Mouse (Mus musculus): ENCODE results near the gene Nlrp9b. TPM values are rescaled to one million over a fixed set of nuclear protein-coding genes. Genes with fewer than 3 reads are reported as not detected.
"Not testable (repeated sequence)": the region's sequence is repeated elsewhere in the genome, so short reads cannot be mapped to it uniquely, and the experiment has no call there.

Gene Nlrp9b
- polyA plus RNA-seq, 1 experiment = not detected

- not testable (repeated sequence) for DNase-seq (ENCODE audit: extremely low spot score in 1 of 2, low spot score in 1 of 2)
Observed at GRCm38 (mm10) chr7:20099380-20099779, 108.1 kb downstream of the Nlrp9b start, which contains the start of gene Vmn1r91. Gene Vmn1r91 (plus strand): TSS chr7:20099680.

- DNase-seq (ENCODE audit: extremely low spot score in 1 of 2, low spot score in 1 of 2) = not testable (repeated sequence)
Observed at GRCm38 (mm10) chr7:20122479-20122878, 131.2 kb downstream of the Nlrp9b start, which contains the start of gene Gm16442. Gene Gm16442 (minus strand): TSS chr7:20122579.

Other genes starting within 250 kb of the Nlrp9b start
- 7.6 and 7.7 TPM in 2 replicates for gene Nectin2, start 241.0 kb upstream of the Nlrp9b start, polyA plus RNA-seq (2012; rRNA removed)
- gene Bcam, start 220.4 kb upstream of the Nlrp9b start, polyA plus RNA-seq (2012; rRNA removed) = 22.2 and 23.0 TPM in 2 replicates
- gene Cblc, start 194.7 kb upstream of the Nlrp9b start, polyA plus RNA-seq (2012; rRNA removed) = not detected in 2 replicates
- 0.56 and 0.69 TPM in 2 replicates for gene Bcl3, start 168.7 kb upstream of the Nlrp9b start, polyA plus RNA-seq (2012; rRNA removed)
- 3.9 and 5.2 TPM in 2 replicates for gene Gm19345, start 139.5 kb upstream of the Nlrp9b start, polyA plus RNA-seq (2012; rRNA removed)
- gene Ceacam16, start 130.2 kb upstream of the Nlrp9b start, polyA plus RNA-seq (2012; rRNA removed) = not detected in 2 replicates
- gene Ceacam19, start 103.5 kb upstream of the Nlrp9b start, polyA plus RNA-seq (2012; rRNA removed) = not detected in 2 replicates
- gene Pvr, start 70.3 kb upstream of the Nlrp9b start, polyA plus RNA-seq (2012; rRNA removed) = 12.0 and 14.5 TPM in 2 replicates
- 0.08 TPM in 1 of 2 replicates, not detected in the other for gene Igsf23, start 40.7 kb upstream of the Nlrp9b start, polyA plus RNA-seq (2012; rRNA removed)
- gene Ceacam20, start 26.1 kb upstream of the Nlrp9b start, polyA plus RNA-seq (2012; rRNA removed) = not detected in 2 replicates
- gene Vmn1r91, start 108.2 kb downstream of the Nlrp9b start, polyA plus RNA-seq (2012; rRNA removed) = not detected in 2 replicates
- not detected in 2 replicates for gene Gm16442, start 131.1 kb downstream of the Nlrp9b start, polyA plus RNA-seq (2012; rRNA removed)
- gene Vmn1r93, start 147.6 kb downstream of the Nlrp9b start, polyA plus RNA-seq (2012; rRNA removed) = not detected in 2 replicates
- not detected in 2 replicates for gene Vmn1r94, start 176.9 kb downstream of the Nlrp9b start, polyA plus RNA-seq (2012; rRNA removed)
- not detected in 2 replicates for gene Vmn1r95, start 202.2 kb downstream of the Nlrp9b start, polyA plus RNA-seq (2012; rRNA removed)
- not detected in 2 replicates for gene Gm6164, start 214.1 kb downstream of the Nlrp9b start, polyA plus RNA-seq (2012; rRNA removed)
- gene Gm4498, start 242.4 kb downstream of the Nlrp9b start, polyA plus RNA-seq (2012; rRNA removed) = not detected in 2 replicates

Data from frontal cortex, adult 2 months (tissue).